Mouse (Mus musculus): ENCODE results near the gene 4933406M09Rik.

Gene 4933406M09Rik

DNA sequence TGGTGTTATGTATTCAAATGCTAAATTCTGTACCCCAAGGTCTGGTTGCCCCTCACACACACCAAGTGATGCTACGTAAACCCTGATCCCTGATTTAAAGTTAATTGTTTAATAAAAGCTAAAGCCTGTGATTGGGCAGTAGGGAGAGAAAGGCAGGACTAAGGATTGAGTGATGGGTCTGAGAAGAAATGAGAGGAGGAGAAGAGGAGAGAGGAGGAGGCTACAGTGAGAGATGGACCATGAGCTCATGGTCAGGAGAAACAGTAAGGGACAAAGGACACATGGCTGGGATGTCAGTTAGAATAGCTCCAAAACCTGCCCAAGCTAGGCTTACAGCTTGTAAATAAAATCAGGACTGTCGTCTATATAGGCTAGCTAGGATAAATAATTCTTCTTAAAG lies 4.7 kb upstream of the 4933406M09Rik start:
- no peak for DNase-seq (ENCODE audit: inconsistent ontology term)

DNA sequence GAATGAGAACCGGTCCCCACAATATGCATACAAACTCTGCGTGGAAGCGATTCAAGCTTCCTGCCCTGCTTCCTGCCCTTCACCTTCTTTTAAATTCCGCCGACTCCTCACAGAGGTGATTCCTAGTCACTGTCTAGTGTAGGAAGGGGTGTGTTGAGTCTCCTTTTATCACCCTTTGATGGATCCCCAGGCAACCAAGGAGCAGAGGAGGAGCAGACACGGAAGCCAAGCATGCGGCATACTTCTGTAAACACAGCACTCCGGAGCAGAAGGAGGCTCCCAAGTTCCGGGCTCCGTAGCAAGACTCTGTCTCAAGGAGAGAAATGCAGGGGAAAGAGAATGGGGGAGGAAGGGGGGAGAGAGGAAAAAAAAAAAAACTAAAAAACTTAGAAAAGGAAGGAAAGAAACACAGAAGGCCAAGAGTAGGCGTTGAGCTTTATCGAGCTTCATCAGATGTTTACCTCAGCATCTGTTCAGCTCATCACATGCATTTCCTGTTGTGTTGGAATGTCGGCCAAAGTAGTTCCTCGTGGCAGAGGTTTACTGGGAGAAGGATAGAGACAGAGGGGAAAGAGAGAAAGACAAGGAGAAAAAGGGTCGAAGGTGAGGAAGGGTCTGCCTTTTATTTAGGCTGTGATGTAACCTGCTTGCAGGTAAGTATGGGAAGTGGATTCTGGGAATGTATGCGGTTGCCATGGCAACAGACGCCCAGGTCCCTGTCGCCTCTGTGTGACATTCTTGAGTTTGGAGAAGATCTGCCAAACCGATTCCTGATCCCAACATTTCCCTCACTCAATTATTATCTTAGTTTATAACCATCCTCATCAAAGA lies 3.7 kb upstream of the 4933406M09Rik start:
- DNase-seq (ENCODE audit: inconsistent ontology term), result peak; percentile 24

GRCm38 (mm10) chr1:134384581-134384980 lies 1.2 kb upstream of the 4933406M09Rik start:
- DNase-seq (ENCODE audit: inconsistent ontology term), result no peak

GRCm38 (mm10) chr1:134385176-134385575 lies 564 bp upstream of the 4933406M09Rik start:
- DNase-seq (ENCODE audit: inconsistent ontology term), result no peak

DNA sequence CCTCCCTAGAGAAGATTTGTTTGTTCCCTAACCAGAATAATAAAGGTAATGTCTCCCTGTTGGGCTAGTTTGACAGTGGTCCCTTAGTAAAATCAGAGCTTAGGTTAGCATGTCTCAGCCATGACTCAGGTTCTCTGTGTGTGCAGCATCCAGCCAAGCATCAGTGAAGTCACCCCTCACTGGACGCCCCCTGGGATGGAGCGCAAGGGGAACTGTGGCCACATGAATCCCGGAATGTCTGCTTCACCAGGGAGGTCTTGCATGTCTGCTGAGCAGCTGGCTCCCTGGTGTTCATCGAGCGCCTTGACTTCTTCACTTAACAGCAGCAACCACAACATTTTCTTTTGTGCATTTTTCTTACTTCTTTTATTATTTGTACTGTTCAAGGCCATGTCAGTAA lies 8.1 kb downstream of the 4933406M09Rik start:
- no peak for DNase-seq (ENCODE audit: inconsistent ontology term)

DNA sequence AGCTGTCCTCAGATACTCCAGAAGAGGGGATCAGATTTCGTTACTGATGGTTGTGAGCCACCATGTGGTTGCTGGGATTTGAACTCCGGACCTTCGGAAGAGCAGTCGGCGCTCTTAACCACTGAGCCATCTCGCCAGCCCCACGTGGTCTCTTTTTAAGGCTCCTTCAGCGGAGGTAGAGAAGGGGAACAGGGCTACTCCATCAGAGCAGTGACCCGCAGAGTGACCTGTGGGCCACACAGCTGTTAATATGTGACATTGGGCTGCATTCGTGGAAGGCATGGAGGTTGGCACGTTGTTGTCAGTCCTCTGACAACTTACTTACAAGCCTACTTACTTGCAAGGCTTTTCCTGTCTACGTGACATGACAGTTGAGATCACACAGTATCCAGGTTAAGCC lies 12.5 kb downstream of the 4933406M09Rik start:
- no peak for DNase-seq (ENCODE audit: inconsistent ontology term)

DNA sequence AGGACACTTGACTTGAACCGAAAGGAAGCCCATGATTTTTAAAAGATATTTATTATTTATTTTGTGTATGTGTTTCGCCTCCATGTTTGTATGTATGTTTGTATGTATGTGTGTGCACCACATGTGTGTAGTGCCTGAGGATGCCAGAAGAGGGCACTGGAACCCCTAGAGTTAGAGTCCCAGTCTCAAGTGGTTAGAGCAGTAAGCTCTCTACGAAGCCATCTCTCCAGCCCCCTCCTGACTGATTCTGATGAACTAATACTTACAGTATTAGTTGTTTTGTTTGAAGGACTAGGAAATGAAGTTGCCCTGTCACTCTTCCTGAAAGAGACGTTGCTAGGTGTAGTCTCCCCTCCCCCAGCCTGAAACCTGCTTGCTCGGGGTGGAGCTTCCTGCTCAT lies 14.0 kb downstream of the 4933406M09Rik start:
- no peak for DNase-seq (ENCODE audit: inconsistent ontology term)

DNA sequence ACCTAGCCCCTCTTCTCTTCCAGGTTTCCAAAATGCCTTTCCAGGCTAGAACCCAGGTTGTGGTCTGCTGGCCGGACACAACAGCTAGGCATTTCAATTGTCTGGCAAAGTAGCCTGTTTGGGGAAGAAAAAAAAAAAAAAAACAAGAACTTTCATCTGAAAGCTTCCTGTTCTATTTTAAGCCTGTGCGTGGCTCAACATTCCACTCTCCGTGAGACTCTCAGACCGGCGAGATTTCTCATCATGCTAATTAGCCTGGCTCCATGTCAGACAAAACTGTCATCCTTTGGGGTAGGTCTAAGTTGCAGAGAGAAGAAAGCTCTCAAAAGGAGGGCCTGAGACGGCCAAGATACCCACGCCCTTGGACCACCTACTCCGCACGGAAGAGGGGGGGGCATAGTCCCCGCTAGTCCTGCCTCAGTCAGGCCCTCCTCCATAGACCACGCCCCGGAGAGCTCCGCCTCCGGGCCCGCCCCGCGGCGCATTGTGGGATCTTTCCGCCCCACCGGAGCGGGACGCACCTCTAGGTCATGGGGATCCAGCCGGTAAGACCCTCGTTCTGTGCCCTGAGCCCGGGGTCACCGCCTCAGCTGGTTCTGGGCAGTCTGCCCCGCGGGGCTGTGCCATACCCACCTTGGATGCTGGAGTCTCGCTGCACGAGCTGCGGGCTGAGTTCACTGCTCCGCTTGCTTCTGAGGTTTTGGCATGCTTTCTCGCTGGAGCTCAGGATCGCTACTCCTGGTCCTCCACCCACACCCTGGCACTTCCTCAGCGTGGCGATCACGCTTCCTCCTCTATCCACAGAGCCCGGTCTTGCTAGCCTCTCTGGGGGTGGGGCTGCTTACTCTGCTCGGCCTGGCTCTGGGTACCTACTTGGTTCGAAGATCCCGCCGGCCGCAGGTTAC lies 20.0 kb downstream of the 4933406M09Rik start, which contains the start of gene Cyb5r1:
Gene Cyb5r1 (plus strand): TSS at position 51 of the 905 bp plus-strand sequence.
- peak; percentile 93 for DNase-seq (ENCODE audit: inconsistent ontology term)

- DNase-seq (ENCODE audit: inconsistent ontology term), result peak; percentile 70
These were observed 20.7 kb downstream of the 4933406M09Rik start for GRCm38 (mm10) chr1:134406414-134406771.

DNA sequence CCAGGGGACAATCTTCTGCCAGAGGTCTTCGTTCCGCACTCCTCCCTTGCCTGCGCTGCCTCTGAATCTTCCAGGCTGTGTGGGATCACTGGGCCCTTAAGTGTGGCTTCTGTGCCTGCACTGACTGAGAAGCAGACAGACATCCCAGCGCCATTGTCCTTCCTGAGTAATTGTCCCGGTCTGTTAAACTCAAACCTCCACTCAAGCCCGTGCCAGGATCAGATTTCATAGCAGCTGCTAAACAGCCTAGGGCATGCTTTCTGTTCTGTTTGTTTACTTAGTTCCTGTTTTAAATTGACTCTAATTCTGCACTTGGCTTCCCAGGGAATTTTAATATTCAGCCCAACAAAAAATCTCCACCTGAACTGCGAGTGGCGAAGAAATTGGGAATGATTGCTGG lies 22.3 kb downstream of the 4933406M09Rik start:
- no peak for DNase-seq (ENCODE audit: inconsistent ontology term)

- no peak for DNase-seq (ENCODE audit: inconsistent ontology term)
These were observed 26.2 kb downstream of the 4933406M09Rik start for GRCm38 (mm10) chr1:134411706-134412629.

GRCm38 (mm10) chr1:134414038-134414437 lies 28.3 kb downstream of the 4933406M09Rik start:
- no peak for DNase-seq (ENCODE audit: inconsistent ontology term)

DNA sequence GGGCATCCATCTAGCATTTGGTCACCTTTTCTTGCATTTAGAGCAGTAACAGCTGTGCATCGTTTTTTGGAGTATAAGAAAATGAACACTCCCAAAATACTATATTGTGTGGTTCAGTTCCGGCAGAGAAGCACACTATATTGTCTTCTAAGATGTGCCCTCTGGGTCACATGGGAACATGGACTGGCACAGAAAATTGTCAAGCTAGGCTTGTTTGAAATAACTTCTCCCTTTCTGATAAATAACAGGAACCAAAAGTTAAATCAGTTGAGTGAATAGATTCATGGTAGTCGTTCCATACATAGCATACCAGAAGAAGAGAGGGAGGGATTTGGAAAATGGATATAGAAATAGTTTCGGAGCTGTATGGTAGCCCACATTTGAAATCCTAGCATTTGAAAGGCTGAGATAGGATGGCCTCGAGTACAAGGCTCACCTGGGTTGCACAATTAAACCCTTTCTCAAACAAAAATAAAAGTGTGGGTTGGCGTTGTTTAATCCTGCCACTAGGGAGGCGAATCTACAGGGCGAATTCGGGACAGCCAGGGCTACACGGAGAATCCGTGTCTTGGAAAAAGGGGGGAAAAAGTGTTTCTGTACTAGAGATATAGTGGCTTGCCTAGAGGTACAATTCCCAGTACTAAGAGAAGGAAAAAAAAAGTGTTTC lies 28.9 kb downstream of the 4933406M09Rik start:
- DNase-seq (ENCODE audit: inconsistent ontology term), result no peak

DNA sequence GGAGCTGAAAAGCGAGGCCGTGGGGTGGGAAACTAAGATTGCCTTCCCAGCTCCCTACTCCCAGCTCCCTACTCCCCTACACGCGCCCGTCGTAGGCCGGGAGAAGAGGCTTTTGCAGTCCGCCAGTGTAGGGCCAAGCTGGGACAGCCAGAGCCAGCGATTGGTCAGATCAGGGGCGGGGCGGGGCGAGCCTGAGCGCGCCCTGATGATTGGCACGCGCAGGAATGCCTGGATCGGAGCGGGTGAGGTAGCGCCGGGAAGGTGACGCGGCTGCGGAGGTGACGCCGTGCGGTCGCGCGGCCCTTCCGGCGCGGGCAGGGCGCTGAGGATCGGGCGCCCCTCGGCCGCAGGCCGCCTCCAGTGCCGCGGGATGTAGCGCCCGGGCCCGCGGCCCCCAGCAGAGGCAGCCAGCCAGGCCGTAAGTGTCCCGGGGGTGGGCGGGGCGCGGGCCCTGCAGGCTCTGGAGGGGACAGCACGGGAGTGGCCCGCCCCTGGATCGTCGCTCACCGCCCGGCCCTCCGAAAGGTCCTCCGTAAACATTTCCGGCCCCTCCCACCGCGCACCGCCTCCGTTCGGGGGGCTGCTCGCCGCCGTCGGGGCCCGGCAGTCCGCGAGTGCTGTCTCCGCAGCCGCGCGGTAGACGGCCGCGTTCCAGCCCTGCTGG lies 29.6 kb downstream of the 4933406M09Rik start, which contains the start of gene Adipor1:
Gene Adipor1 (plus strand): TSS at position 211 of the 664 bp plus-strand sequence.
- DNase-seq (ENCODE audit: inconsistent ontology term), result peak; percentile 99

GRCm38 (mm10) chr1:134418414-134418975 lies 32.8 kb downstream of the 4933406M09Rik start:
- DNase-seq (ENCODE audit: inconsistent ontology term), result peak; percentile 30

DNA sequence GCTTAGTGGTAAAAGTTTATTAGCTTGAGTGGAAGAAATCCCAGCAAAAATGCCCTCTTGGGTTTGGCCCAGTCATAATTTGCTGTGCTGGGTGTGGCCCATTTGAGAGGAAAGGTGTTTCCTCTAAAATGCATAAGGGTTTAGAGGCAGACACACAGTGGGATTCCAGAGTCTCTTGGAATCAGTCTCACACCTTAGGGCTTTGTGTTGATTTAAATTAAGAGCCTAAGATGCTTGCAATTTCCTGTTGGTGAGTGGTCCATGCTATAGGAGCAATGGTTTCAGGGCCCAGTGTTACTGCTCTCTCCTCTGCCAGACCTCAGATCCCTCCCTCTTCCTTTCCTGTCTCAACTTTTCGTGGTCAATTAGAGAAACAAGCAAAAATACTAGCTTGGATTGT lies 33.4 kb downstream of the 4933406M09Rik start:
- no peak for DNase-seq (ENCODE audit: inconsistent ontology term)

DNA sequence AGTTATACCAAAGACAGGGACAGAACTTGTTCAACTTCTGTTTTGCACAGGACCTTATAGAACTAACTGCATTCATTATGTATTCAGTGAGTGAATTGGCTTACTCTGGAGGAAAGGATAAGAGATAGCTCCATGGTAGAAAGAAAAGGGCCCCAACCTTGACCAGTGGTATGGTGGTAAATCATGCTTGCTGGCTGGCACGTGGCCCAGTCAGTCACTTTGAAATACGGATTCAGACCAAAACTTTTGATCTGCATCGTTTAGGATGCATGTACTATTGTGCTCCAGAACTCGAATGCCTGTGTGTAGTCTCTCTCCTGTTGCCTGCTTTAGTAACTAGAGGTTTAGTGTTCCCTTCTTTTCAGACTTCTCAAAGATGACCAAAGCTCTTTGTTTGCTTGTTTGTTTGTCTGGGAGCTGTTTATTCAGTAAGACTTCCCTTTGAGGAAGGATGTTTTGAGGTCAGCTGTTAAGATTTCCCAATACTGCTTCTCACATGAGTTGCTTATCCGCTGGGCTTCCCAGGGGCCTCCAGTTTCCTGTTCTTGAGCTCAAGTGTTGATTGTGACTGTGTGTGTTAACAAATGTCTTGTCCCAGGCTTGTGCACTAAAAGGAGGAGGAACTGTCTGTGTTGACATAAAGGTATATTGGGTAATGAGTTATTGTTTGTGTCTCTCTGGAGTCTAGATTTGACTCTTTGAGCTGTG lies 34.2 kb downstream of the 4933406M09Rik start:
- no peak for DNase-seq (ENCODE audit: inconsistent ontology term)

DNA sequence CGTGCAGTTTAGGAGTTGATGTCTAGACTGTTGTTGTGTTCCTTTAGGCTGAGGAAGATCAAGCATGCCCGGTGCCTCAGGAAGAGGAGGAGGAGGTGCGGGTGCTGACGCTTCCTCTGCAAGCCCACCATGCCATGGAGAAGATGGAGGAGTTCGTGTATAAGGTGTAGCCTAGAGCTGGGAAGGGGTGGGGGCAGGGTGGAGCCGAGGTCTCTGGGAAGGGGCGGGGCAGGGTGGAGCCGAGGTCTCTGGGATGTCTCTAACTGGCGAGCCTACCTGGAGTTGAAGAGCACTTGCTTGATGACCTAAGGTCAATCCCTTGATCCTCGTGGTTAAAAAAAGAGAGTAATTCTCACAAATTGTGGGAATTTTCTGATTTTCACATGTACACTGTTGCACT lies 38.2 kb downstream of the 4933406M09Rik start:
- DNase-seq (ENCODE audit: inconsistent ontology term), result no peak

DNA sequence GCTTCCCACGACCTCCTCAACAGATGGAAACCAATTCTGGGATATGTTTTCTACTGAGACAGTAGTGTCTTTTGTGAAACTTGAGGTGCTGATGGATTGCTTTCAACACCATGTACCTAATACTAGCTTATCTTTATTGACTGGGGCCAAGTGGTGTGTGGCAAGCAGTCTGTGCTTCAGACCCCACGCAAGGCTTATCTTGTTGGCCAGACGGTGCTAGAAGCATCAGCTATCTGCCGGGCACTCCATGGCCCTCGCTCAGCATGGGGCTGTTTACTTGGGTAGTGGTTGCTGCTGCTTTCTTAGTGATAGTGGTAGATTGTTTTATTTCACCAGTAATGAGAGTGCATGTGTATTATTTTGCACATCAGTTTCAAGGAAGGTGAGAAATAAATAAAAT lies 40.5 kb downstream of the 4933406M09Rik start:
- DNase-seq (ENCODE audit: inconsistent ontology term), result no peak

All from Muller cell, postnatal 12 days (primary cell).